Mouse (Mus musculus): ENCODE measurements around the gene Gh. TPM values are rescaled to one million over a fixed set of nuclear protein-coding genes. Genes with fewer than 3 reads are reported as not detected.

Gene Gh
- total RNA-seq, 2 experiments from 2014 or later, result not detected

GRCm38 (mm10) chr11:106314333-106314812 lies 12.7 kb upstream of the Gh start, which contains the start of gene Cd79b:
Gene Cd79b, minus strand, starts transcription at chr11:106314762.
- no peak for DNase-seq
- intact Hi-C loops (cut with DNase I; ENCODE audit: low total_unique reads), result no loop called here

DNA sequence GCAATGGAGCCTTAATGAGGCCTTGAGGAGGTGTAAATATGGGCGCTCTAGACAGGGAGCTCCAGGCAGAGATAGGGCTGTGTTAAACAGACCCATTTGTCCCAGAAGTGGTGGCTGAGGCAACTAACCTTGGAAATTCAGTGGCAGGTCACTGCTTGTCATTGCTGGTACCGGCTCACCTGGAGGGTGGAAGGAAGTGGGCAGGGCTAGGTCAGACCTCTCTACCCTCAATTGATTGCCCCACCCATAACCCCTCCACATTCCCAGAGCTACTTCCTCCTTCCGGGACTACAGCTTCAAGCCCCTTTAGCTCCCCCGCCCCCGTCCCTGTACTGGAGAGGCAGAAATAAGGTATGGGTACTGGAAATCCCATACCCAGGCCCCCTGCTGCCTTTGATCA lies 11.9 kb upstream of the Gh start:
- DNase-seq, result no peak
- intact Hi-C loops (cut with DNase I; ENCODE audit: low total_unique reads), result no loop called here

DNA sequence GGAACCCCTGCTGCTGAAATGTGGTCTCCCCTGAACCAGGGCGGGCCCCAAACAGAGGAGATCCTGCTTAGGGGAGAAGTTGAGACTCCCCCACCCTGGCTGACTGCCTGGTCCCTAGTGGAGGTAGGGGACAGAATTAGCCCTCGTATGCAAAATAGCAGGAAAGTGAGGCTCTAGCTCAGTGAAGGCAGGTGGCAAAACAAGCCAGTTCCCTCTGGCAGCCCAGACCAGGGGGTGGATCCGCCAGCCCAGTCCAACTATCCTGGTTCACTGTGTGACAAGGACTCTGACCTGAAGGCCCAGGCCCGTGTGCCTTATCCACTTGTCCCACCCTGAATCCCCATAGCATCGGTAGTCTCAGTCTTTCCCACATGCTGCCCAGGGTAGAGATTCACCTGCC lies 8.5 kb upstream of the Gh start:
- no peak for DNase-seq
- intact Hi-C loops (cut with DNase I; ENCODE audit: low total_unique reads), result no loop called here

- DNase-seq, result no peak
- intact Hi-C loops (cut with DNase I; ENCODE audit: low total_unique reads), result no loop called here
These were observed 6.5 kb upstream of the Gh start for GRCm38 (mm10) chr11:106308162-106308561.

DNA sequence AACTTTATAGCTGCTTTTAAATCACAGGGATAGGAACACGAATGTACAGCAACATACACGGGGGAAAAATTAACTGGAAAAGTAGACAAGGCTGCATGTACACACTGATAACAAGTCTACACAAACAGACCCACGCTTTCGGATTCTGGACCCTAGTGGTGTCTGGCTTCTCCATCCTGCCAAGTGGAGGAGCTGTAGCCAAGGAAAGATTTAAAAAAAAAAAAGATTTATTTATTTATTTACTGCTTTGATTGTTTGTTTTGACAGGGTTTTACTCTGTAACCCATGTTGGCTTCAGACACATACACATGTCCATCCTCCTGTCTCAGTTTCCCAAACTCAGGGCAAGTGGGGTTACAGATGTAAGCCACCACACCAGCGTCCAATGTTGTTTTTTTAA lies 5.8 kb upstream of the Gh start:
- intact Hi-C loops (cut with DNase I; ENCODE audit: low total_unique reads), result no loop called here
- DNase-seq, result no peak

GRCm38 (mm10) chr11:106306758-106307157 lies 5.1 kb upstream of the Gh start:
- intact Hi-C loops (cut with DNase I; ENCODE audit: low total_unique reads), result no loop called here
- DNase-seq, result no peak

- intact Hi-C loops (cut with DNase I; ENCODE audit: low total_unique reads), result no loop called here
- no peak for DNase-seq
These were observed 4.4 kb upstream of the Gh start for GRCm38 (mm10) chr11:106306065-106306385.

GRCm38 (mm10) chr11:106305348-106306064 lies 3.8 kb upstream of the Gh start:
- no peak for DNase-seq
- intact Hi-C loops (cut with DNase I; ENCODE audit: low total_unique reads), result no loop called here

DNA sequence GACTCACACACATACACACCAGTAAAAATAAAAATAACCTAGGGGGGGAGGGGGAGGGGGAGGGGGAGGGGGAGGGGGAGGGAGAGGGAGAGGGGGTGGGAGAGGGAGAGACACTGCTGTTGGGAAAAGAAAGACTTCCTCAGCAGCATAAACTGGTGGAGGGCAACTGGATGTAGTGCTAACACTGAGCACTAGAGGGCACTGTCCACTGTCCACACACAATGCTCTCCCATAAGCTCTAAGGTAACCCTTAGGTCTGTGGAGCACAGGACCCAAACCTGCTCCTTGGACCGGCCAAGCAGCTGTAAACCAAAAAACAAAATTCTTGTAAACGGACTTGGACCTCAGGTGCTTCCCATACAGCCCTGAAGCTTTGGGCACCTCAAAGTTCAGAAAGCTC lies 969 bp upstream of the Gh start:
- peak; percentile 51 for DNase-seq
- intact Hi-C loops (cut with DNase I; ENCODE audit: low total_unique reads), result loop anchor here (2.0 to 5.0 kb wide), 2 partner anchors 64 to 90 kb away; no protein-coding TSS in a partner anchor

DNA sequence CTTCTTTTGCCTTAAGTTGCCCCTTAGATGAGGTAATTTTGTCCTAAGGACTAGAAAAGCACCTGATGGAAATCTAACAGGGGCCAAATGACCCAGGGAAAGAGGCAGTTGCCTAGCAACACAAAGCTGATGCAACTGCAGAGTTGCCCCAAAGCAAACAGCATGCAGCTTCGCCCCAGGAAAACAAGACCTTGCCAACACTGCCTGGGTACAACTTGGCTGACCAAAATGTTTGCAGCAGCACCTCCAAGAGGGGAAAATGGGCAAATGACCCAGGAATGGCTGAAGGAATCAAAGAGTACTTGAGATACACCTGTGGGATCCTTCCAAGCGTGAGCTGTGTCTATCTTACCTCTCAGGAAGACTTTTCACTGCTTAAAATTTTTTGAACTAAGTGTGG lies 9.8 kb downstream of the Gh start:
- no peak for DNase-seq
- intact Hi-C loops (cut with DNase I; ENCODE audit: low total_unique reads), result no loop called here

- no peak for DNase-seq
- intact Hi-C loops (cut with DNase I; ENCODE audit: low total_unique reads), result no loop called here
These were observed 11.3 kb downstream of the Gh start for GRCm38 (mm10) chr11:106290376-106290775.

GRCm38 (mm10) chr11:106289369-106289768 lies 12.3 kb downstream of the Gh start:
- intact Hi-C loops (cut with DNase I; ENCODE audit: low total_unique reads), result no loop called here
- peak; percentile 82 for DNase-seq

DNA sequence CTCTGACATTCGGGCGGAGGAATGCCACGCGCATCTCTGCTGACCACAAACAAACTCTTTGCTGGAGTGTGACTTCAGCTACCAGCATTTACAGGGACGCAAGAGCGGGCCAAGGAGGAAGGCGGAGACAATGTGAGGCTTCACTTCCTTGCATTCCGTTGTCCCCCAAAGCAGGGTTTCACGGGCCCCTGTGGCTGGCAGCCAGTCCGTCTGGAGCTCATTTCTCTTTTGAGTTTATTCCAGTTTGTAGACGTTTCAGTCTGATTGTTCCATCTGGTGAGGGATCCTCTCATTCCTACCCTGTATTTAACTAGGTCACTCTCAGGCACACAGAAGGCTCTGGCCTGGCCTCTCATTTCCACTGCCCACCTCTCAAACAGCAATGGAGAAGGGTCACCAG lies 14.7 kb downstream of the Gh start:
- intact Hi-C loops (cut with DNase I; ENCODE audit: low total_unique reads), result no loop called here
- no peak for DNase-seq

- DNase-seq, result peak; percentile 4
- intact Hi-C loops (cut with DNase I; ENCODE audit: low total_unique reads), result no loop called here
These were observed 15.5 kb downstream of the Gh start for GRCm38 (mm10) chr11:106286206-106286605.

DNA sequence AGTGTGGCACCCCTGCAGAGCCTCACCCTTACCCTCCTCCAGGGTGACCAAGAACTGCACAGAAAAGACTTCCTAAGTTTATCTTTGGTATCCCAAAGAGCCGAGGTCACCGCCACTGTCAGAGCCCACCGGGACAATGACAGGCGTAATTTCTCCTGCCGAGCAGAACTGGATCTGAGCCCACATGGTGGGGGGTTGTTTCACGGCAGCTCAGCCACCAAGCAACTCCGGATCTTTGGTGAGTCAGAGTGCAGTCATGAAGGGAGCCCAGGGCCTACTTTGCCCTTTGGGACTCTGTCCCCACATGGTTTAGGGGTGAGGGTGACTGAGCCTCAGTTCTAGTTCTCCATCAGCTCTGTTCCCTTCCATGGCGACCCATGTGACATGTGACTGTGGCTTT lies 17.5 kb downstream of the Gh start:
- intact Hi-C loops (cut with DNase I; ENCODE audit: low total_unique reads), result no loop called here
- no peak for DNase-seq

DNA sequence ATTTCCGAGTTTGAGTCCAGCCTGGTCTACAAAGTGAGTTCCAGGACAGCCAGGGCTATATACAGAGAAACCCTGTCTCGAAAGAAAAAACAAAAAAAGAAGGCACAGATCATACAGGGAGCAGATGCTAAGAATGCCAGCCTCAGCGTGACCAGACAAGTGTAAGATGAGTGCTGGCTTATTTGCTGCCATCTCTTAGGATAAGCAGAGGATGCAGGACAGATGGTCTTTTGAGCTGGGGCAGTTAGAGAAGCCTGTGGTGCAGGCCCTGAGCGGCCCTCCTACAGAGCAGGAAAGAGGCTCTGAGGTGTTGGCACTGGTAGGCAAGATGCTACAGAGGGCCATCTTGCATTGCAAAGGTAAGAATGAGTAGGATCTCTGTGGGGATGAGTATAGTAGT lies 18.3 kb downstream of the Gh start:
- intact Hi-C loops (cut with DNase I; ENCODE audit: low total_unique reads), result no loop called here
- no peak for DNase-seq

GRCm38 (mm10) chr11:106282452-106282851 lies 19.2 kb downstream of the Gh start:
- DNase-seq, result no peak
- intact Hi-C loops (cut with DNase I; ENCODE audit: low total_unique reads), result no loop called here

GRCm38 (mm10) chr11:106276454-106276853 lies 25.2 kb downstream of the Gh start, which contains the start of gene Tcam1:
Gene Tcam1, plus strand, starts transcription at chr11:106276672.
- DNase-seq, result peak; percentile 91
- intact Hi-C loops (cut with DNase I; ENCODE audit: low total_unique reads), result no loop called here

DNA sequence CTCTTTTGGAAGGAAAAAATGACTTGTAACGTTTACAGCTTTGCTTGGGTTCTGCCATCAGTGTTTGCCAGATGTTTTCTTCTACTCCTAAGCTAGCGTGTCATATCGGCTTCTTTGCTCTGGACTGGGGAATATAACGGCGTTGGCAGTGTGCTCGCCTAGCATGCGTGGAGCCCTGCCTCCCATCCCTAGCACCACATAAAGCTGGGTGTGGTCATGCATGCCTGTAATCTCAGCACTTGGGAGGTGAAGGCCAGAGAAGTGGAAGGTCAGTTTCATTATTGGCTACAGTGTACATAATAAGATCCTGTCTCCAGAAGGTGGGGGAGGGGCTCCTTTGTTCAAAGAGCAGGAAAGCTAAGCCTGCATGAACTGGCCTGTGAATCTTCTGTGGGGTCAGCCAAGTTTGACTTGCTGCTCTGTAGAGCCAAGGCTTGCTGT lies 26.7 kb downstream of the Gh start:
- DNase-seq, result peak; percentile 64
- intact Hi-C loops (cut with DNase I; ENCODE audit: low total_unique reads), result no loop called here

GRCm38 (mm10) chr11:106274374-106274773 lies 27.3 kb downstream of the Gh start:
- intact Hi-C loops (cut with DNase I; ENCODE audit: low total_unique reads), result no loop called here
- no peak for DNase-seq

DNA sequence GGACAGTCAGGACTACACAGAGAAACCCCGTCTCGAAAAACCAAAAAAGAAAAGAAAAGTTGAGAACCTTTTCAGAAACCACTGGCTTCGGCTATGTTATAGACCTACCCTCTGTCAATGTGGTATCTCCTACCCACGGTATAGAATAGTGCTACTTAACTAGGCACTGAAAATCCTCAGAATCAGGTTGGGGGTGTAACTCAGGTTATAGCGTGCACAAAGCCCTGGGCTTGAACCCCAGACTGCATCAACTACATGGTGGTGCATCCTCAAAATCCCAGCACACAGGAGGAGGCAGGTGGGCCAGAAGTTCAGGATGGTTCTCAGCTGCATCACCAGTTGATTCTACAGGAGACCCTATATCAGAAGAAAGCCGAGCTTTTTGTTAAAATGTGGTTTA lies 27.9 kb downstream of the Gh start:
- no peak for DNase-seq
- intact Hi-C loops (cut with DNase I; ENCODE audit: low total_unique reads), result no loop called here

DNA sequence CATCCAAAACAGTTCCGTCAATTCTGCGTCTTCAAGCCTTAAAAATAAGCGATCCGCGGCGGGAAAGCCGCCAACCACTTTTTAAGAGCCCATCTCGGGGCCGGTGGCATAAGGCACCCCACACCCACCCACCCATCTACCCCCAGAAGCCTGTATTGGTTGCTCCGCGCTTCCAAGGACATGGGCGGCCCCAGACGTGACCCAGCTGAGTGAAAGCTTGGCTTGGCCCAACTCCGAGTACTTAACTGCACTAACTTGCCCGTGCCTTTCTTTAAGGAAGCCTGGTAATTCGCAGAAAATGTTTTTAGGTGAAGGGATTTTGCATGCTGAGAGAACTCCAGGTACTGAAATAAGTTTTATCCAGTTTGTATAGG lies 28.4 kb downstream of the Gh start:
- no peak for DNase-seq
- intact Hi-C loops (cut with DNase I; ENCODE audit: low total_unique reads), result no loop called here

All from gastrocnemius, postnatal 14 days (tissue).